Mouse (Mus musculus): Measurements from ENCODE around the gene Rprm. TPM values are rescaled to one million over a fixed set of nuclear protein-coding genes. Genes with fewer than 3 reads are reported as not detected.

Rprm gene
- not detected for polyA plus RNA-seq (2017; shearing (Covaris generic))

DNA sequence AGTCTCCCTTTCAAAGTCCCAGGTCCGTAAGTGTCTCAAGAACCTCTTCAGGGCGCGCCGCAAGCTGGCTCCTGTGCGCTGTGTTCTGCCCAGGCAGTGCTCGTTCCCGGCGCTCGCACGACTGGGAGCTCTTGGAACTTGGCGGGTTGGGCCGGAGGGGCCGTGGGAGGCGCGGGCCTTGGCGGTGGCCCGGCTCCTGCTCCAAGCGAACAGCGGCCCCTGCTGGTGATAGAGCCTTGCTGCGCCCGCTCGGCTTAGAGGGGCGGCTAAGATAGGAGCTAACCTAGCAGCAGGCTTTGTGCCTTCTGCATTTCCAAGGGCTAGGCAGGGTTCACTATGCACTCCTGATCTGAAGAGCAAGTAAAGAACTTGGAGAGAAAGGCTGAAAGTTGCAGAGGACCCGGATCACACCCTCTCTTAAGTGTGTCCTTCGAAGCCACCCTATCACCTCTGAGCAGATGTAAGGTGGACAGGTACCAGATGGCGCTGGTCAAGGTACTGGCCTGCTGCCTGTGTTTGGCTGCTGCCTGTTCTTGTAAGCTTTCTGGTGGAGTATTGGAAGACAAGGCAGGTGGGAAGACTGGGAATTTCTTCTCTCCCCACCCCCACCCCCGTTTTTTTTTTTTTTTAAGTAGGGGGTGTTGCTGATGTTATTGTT, at the start of gene Rprm:
Gene Rprm (minus strand): TSS at position 123 of the 658 bp plus-strand sequence.

Data from CD4-positive, CD25-positive, alpha-beta regulatory T cell (primary cell).